Mouse (Mus musculus) stomach, postnatal 0 days (tissue): ENCODE data around the gene Slco1a5. TPM values are rescaled to one million over a fixed set of nuclear protein-coding genes. Genes with fewer than 3 reads are reported as not detected.

ENCODE experiments used
- ATAC-seq: fragments of 200-750 bp; cut with Nextera tagmentation; 2 replicates; pipeline ENCODE4 v1.8.0; 2017; ENCODE audit not compliant: low FRiP score, low TSS enrichment
- DNase-seq: peaks from one replicate; pipeline ENCODE4 v3.0.0-alpha.2; 2016; ENCODE audit warnings: low spot score
- H3K27ac ChIP-seq: fragments of 300-500 bp; sonication (generic); replicated peaks from 2 replicates; pipeline ENCODE4 v1.5.1; 2014; ENCODE audit warnings: mild to moderate bottlenecking, control low read depth
- H3K27me3 ChIP-seq: fragments of 300-500 bp; sonication (generic); 2 replicates; pipeline ENCODE4 v1.6.1; 2014; ENCODE audit warnings: low read length; ENCODE audit not compliant: control insufficient read depth, insufficient read depth
- H3K36me3 ChIP-seq: fragments of 300-500 bp; sonication (generic); 2 replicates; pipeline ENCODE4 v1.6.1; 2014; ENCODE audit warnings: low read length, mixed read lengths; ENCODE audit not compliant: control insufficient read depth, insufficient read depth
- H3K4me1 ChIP-seq: fragments of 300-500 bp; sonication (generic); replicated peaks from 2 replicates; pipeline ENCODE4 v1.6.1; 2014; ENCODE audit warnings: antibody characterized with exemption; ENCODE audit not compliant: control insufficient read depth, insufficient read depth
- H3K4me2 ChIP-seq: fragments of 300-500 bp; sonication (generic); replicated peaks from 2 replicates; pipeline ENCODE4 v1.6.1; 2014; ENCODE audit warnings: low read depth, mild to moderate bottlenecking, control low read depth, moderate library complexity
- H3K4me3 ChIP-seq: fragments of 300-500 bp; sonication (generic); 2 replicates; pipeline ENCODE4 v1.5.1; 2014; ENCODE audit warnings: low read depth, low read length, control low read depth
- H3K9ac ChIP-seq: fragments of 300-500 bp; sonication (generic); 2 replicates; pipeline ENCODE4 v1.6.1; 2014; ENCODE audit warnings: mild to moderate bottlenecking, low read length, control low read depth, mixed read lengths
- H3K9me3 ChIP-seq: fragments of 300-500 bp; sonication (generic); 2 replicates; pipeline ENCODE4 v1.6.1; 2016; ENCODE audit warnings: low read length; ENCODE audit not compliant: control insufficient read depth
- CTCF ChIP-seq: IDR thresholded peaks from 2 replicates; pipeline ENCODE4 v1.5.1; 2016; ENCODE audit warnings: antibody characterized with exemption, low read depth, mild to moderate bottlenecking, moderate library complexity
- EP300 ChIP-seq: optimal IDR thresholded peaks from 2 replicates; pipeline ENCODE3; 2016; ENCODE audit warnings: antibody characterized with exemption
- WGBS: fragments of 180-500 bp; shearing (Covaris S2); extraction: QIAGEN DNeasy Blood & Tissue Kit; methylation state at CpG from one replicate; pipeline ENCODE4 v1.1.7; 2014; 5-methylcytosine and 5-hydroxymethylcytosine counted together
- polyA plus RNA-seq: library from polyadenylated mRNA; unstranded; fragments of >200 nt; fragmentation: Nextera tagmentation; extraction: Ambion mirVana; gene quantifications from 2 replicates; pipeline ENCODE4 v1.2.1, GENCODE M21; 2015

Gene Slco1a5
- polyA plus RNA-seq, 1 experiment from 2014 or later, result 1.6 TPM

GRCm38 (mm10) chr6:142345440-142346038, 22.8 kb upstream of the Slco1a5 start, which contains the start of gene Pyroxd1:
TSS of gene Pyroxd1 (plus strand) at chr6:142345654.
- H3K27ac ChIP-seq, result peak within 1 kb of the TSS; percentile 93
- ATAC-seq (peak; percentile 90), DNase-seq (peak; percentile 88)
- peak within 1 kb of the TSS; percentile 56 for H3K4me2 ChIP-seq
- 0 out of 2 replicates have a peak, but pooled peaks cover 4% of the 10 kb centered on the region for H3K4me1 ChIP-seq
- WGBS, result under 1% methylated on average over 48 of the region's 48 CpGs
- H3K27me3 ChIP-seq, result no peaks in the 10 kb centered on the region
- no peaks in the 10 kb centered on the region for H3K36me3 ChIP-seq
- H3K9me3 ChIP-seq, result no peaks in the 10 kb centered on the region
- TF ChIP-seq CTCF, result peak; percentile 8; the same call in 1 of the 2 replicates
- peak; percentile 66 for TF ChIP-seq EP300
- H3K4me3 ChIP-seq, result peak within 1 kb of the TSS; percentile 79
- H3K9ac ChIP-seq, result peak within 1 kb of the TSS; percentile 77

GRCm38 (mm10) chr6:142343561-142343960, 20.8 kb upstream of the Slco1a5 start:
- Histone ChIP-seq H3K27me3 (no peaks in the 10 kb centered on the region), H3K36me3 (no peaks in the 10 kb centered on the region), H3K4me3 (no peak overlapping the region), H3K9ac (no peak overlapping the region), H3K4me1 (0 out of 2 replicates have a peak, but pooled peaks cover 4% of the 10 kb centered on the region), H3K9me3 (no peaks in the 10 kb centered on the region), H3K27ac (no peak overlapping the region), H3K4me2 (no peak overlapping the region)
- 62% methylated on average over 2 of the region's 2 CpGs for WGBS
- no peak for ATAC-seq
- peak; percentile 83 for TF ChIP-seq CTCF
- no peak for TF ChIP-seq EP300
- peak; percentile 48 for DNase-seq

GRCm38 (mm10) chr6:142339576-142339975, 16.8 kb upstream of the Slco1a5 start:
- Histone ChIP-seq H3K9ac (no peak overlapping the region), H3K27me3 (no peaks in the 10 kb centered on the region), H3K4me3 (no peak overlapping the region), H3K36me3 (no peaks in the 10 kb centered on the region), H3K4me1 (no peaks in the 10 kb centered on the region), H3K4me2 (no peak overlapping the region), H3K27ac (peak overlapping the region; percentile 40; the same call in 1 of the 2 replicates), H3K9me3 (no peaks in the 10 kb centered on the region)
- WGBS, result 27% methylated on average over 2 of the region's 2 CpGs
- ATAC-seq (no peak), DNase-seq (no peak)
- no peak for TF ChIP-seq EP300
- no peak for TF ChIP-seq CTCF

GRCm38 (mm10) chr6:142338961-142339360, 16.2 kb upstream of the Slco1a5 start:
- Histone ChIP-seq H3K4me3 (no peak overlapping the region), H3K4me2 (no peak overlapping the region), H3K27ac (peak overlapping the region; percentile 40; the same call in 1 of the 2 replicates), H3K9ac (no peak overlapping the region), H3K36me3 (no peaks in the 10 kb centered on the region), H3K27me3 (no peaks in the 10 kb centered on the region), H3K4me1 (no peaks in the 10 kb centered on the region), H3K9me3 (no peaks in the 10 kb centered on the region)
- TF ChIP-seq CTCF (no peak), EP300 (no peak)
- DNase-seq, result no peak
- 58% methylated on average over 2 of the region's 2 CpGs for WGBS
- no peak for ATAC-seq

GRCm38 (mm10) chr6:142329201-142329600, 6.4 kb upstream of the Slco1a5 start:
- H3K27me3 ChIP-seq, result no peaks in the 10 kb centered on the region
- TF ChIP-seq CTCF, result no peak
- TF ChIP-seq EP300, result no peak
- no peak overlapping the region for H3K9ac ChIP-seq
- DNase-seq, result no peak
- no peak overlapping the region for H3K27ac ChIP-seq
- H3K4me3 ChIP-seq, result no peak overlapping the region
- H3K4me1 ChIP-seq, result no peaks in the 10 kb centered on the region
- no peaks in the 10 kb centered on the region for H3K36me3 ChIP-seq
- 47% methylated on average over 1 of the region's 1 CpGs for WGBS
- no peaks in the 10 kb centered on the region for H3K9me3 ChIP-seq
- no peak for ATAC-seq
- H3K4me2 ChIP-seq, result no peak overlapping the region

GRCm38 (mm10) chr6:142326598-142326997, 3.8 kb upstream of the Slco1a5 start:
- H3K4me2 ChIP-seq, result no peak overlapping the region
- no peaks in the 10 kb centered on the region for H3K4me1 ChIP-seq
- H3K9me3 ChIP-seq, result no peaks in the 10 kb centered on the region
- 82% methylated on average over 3 of the region's 3 CpGs for whole genome bisulfite sequencing
- no peak overlapping the region for H3K9ac ChIP-seq
- no peaks in the 10 kb centered on the region for H3K36me3 ChIP-seq
- ATAC-seq (no peak), DNase-seq (no peak)
- H3K4me3 ChIP-seq, result no peak overlapping the region
- TF ChIP-seq CTCF, result peak; percentile 51
- TF ChIP-seq EP300, result no peak
- no peaks in the 10 kb centered on the region for H3K27me3 ChIP-seq
- H3K27ac ChIP-seq, result no peak overlapping the region
